Mouse (Mus musculus): ENCODE results near the gene Usp12. TPM values are rescaled to one million over a fixed set of nuclear protein-coding genes. Genes with fewer than 3 reads are reported as not detected.
"Not testable (repeated sequence)": the region's sequence is repeated elsewhere in the genome, so short reads cannot be mapped to it uniquely, and the experiment has no call there.

Usp12 gene
- polyA plus RNA-seq, 1 experiment: 16.7 TPM

DNA sequence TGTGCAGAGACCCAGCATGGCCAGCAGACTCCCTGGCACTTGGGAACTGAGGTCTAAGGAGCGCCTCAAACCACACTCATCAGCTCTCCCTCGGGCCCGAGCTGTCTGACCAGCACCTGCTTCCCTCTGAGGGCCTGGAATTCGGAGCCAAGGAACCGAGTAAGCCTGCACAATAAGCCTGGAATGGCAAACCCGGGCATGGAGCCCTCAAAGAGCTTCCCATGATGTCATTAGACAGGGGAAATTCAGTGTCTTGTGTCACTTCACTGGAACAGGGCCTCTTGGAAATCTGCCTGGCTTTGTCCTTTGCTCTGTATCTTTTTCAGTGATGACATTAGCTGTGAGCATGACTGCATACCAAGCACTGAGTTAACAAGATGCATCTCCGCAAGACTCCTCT is 44.5 kb downstream of the Usp12 start:
- Histone ChIP-seq H3K27ac (ENCODE audit: insufficient read depth, low read depth, low read length) (no peak overlapping the region), H3K4me3 (ENCODE audit: low read depth, low read length) (no peak overlapping the region), H3K27me3 (ENCODE audit: control insufficient read depth, insufficient read depth, low read length) (no peaks in the 10 kb centered on the region), H3K4me1 (ENCODE audit: control insufficient read depth, insufficient read depth, insufficient read length, low read length) (no peaks in the 10 kb centered on the region), H3K36me3 (ENCODE audit: control insufficient read depth, insufficient read depth, low read length) (peaks cover 60% of the 10 kb centered on the region)
- TF ChIP-seq CTCF (IDR thresholded peaks at IDR 0.05; ENCODE audit: extremely low read depth, insufficient read length, insufficient replicate concordance, low read depth, low read length): no peak
- no peak for TF ChIP-seq POLR2A (IDR thresholded peaks at IDR 0.05; ENCODE audit: low read depth, low read length)
- WGBS: 91% methylated on average over 7 of the region's 7 CpGs

DNA sequence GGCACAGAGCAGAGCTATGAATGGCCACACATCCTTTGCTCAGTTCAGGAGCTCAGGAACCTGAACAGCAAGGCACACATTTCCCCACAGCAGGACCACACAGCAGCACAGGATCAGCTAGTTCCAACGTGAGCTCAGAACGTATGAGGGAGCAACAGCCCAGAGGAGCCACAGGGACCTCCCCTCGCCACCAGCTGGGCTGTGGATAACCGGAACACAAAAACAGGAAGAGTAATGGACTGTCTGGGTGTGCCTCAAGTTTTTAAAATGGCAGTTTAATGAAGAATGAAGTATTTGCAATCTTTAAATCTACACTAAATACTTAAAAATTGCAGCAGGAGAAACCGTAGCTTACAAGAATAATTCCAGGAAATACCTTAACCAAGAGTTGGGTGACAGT is 44.9 kb downstream of the Usp12 start:
- no peaks in the 10 kb centered on the region for H3K4me1 ChIP-seq (ENCODE audit: control insufficient read depth, insufficient read depth, insufficient read length, low read length)
- H3K4me3 ChIP-seq (ENCODE audit: low read depth, low read length): no peak overlapping the region
- 89% methylated on average over 5 of the region's 5 CpGs for WGBS
- H3K27ac ChIP-seq (ENCODE audit: insufficient read depth, low read depth, low read length): no peak overlapping the region
- TF ChIP-seq POLR2A (IDR thresholded peaks at IDR 0.05; ENCODE audit: low read depth, low read length) (no peak), CTCF (IDR thresholded peaks at IDR 0.05; ENCODE audit: extremely low read depth, insufficient read length, insufficient replicate concordance, low read depth, low read length) (no peak)
- H3K27me3 ChIP-seq (ENCODE audit: control insufficient read depth, insufficient read depth, low read length): no peaks in the 10 kb centered on the region
- H3K36me3 ChIP-seq (ENCODE audit: control insufficient read depth, insufficient read depth, low read length): peaks cover 56% of the 10 kb centered on the region

DNA sequence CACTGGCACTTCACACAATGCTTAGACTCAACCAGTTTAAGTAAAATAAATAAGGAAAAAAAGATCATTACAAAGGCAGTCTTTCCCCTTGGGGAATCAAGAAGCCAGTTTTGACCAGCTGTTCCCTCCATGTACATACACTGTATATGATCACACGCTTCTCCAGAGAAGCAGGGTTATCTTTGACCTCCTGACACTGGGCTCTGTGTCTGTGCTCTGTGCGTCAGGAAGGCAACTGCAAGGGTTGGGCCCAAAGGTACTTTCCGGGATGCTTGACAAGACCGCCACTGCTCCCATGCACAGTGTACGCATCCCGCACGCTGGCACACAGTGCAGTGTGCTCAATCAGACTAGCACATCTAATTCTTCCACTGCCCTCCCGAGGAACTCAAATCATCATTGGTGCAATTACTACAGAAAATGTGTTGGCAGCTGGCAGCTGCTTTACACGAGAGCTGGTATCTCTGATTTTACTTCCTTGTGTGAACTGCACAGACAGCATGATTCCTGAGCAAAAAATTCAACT is 57.8 kb downstream of the Usp12 start:
- peaks cover 59% of the 10 kb centered on the region for H3K36me3 ChIP-seq (ENCODE audit: control insufficient read depth, insufficient read depth, low read length)
- no peaks in the 10 kb centered on the region for H3K27me3 ChIP-seq (ENCODE audit: control insufficient read depth, insufficient read depth, low read length)
- H3K4me3 ChIP-seq (ENCODE audit: low read depth, low read length): no peak overlapping the region
- no peak for TF ChIP-seq POLR2A (IDR thresholded peaks at IDR 0.05; ENCODE audit: low read depth, low read length)
- H3K4me1 ChIP-seq (ENCODE audit: control insufficient read depth, insufficient read depth, insufficient read length, low read length): no peaks in the 10 kb centered on the region
- no peak overlapping the region for H3K27ac ChIP-seq (ENCODE audit: insufficient read depth, low read depth, low read length)
- WGBS: 78% methylated on average over 9 of the region's 9 CpGs

DNA sequence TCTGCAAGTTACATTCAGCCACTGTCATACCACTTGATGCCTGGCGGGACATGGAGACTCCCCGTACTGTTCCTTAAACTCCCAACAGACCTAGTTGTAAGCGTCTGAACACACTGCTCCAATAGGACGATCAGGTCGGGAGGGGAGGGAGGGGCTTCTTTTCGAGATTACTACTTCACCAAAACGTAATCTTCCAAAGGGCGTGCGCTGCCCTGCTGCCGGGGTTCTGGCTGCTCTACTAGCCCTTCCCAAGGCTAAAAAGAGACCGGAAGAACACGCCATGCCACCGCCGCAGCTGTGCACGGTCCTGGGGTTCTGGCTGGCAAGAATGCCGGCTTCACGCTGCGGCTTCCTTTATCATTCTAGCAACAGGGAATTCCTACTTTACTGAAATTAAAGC is 58.5 kb downstream of the Usp12 start:
- Histone ChIP-seq H3K4me1 (ENCODE audit: control insufficient read depth, insufficient read depth, insufficient read length, low read length) (no peaks in the 10 kb centered on the region), H3K27ac (ENCODE audit: insufficient read depth, low read depth, low read length) (no peak overlapping the region), H3K36me3 (ENCODE audit: control insufficient read depth, insufficient read depth, low read length) (peaks cover 59% of the 10 kb centered on the region), H3K27me3 (ENCODE audit: control insufficient read depth, insufficient read depth, low read length) (no peaks in the 10 kb centered on the region), H3K4me3 (ENCODE audit: low read depth, low read length) (no peak overlapping the region)
- TF ChIP-seq CTCF (IDR thresholded peaks at IDR 0.05; ENCODE audit: extremely low read depth, insufficient read length, insufficient replicate concordance, low read depth, low read length) (no peak), POLR2A (IDR thresholded peaks at IDR 0.05; ENCODE audit: low read depth, low read length) (no peak)
- 89% methylated on average over 18 of the region's 18 CpGs for WGBS

DNA sequence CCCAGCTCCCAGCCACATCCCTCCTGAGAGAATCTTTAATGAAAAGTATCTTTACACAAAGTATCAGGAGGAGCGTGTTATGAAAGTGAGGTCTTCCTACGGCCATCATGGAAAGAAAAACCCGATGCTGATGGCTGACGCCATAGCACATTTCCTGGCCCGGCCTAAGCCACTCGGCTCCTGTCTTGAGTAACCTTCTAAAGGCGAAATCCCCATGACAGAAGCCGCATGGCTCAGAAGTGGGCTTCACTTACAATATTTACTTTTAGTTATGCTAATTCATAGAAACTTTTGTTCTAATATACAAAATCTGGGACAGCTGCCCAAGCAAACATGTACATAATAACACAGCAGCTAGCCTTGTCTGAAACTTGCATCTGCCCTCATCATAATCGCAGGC is 59.8 kb downstream of the Usp12 start:
- H3K4me1 ChIP-seq (ENCODE audit: control insufficient read depth, insufficient read depth, insufficient read length, low read length); H3K27ac ChIP-seq (ENCODE audit: insufficient read depth, low read depth, low read length); H3K4me3 ChIP-seq (ENCODE audit: low read depth, low read length); H3K27me3 ChIP-seq (ENCODE audit: control insufficient read depth, insufficient read depth, low read length): not testable (repeated sequence)
- 50% methylated on average over 1 of the region's 9 CpGs for WGBS
- H3K36me3 ChIP-seq (ENCODE audit: control insufficient read depth, insufficient read depth, low read length): peaks cover 54% of the 10 kb centered on the region

DNA sequence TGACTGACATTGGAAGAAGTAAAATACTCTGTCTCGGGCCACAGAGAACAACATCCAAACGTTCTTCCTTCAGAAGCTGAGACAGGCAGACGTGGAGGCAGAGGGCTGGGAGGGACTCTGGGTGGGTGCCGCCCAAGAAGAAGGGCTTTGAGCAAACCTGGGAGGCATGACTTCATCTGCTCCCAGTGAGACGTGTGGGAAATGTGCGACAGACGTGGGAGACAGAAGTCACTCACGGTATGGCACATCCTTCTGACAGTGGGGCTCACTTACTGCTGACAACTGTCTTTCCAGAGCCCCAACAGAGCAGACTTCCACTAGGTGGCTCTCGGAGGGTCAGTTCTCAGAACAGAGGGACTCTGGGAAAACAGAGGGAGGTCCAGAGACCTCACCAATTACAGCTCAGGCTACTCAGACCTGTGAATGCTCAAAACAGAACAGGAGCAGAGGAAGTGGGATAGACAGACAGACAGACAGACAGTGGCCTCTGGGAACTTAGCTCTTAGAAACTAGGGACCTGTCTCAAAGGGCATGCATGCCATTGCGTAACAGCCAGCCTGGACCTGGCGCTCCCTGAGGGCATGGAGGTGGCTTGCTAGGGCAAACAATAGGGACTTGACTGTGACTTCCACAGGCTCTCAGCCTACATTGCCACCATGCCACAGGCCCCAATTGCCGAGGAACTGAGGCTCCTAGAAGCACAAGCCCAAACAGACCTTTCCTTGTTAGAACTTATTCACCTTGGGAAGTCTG is 60.7 kb downstream of the Usp12 start:
- H3K27ac ChIP-seq (ENCODE audit: insufficient read depth, low read depth, low read length): no peak overlapping the region
- no peaks in the 10 kb centered on the region for H3K4me1 ChIP-seq (ENCODE audit: control insufficient read depth, insufficient read depth, insufficient read length, low read length)
- TF ChIP-seq CTCF (IDR thresholded peaks at IDR 0.05; ENCODE audit: extremely low read depth, insufficient read length, insufficient replicate concordance, low read depth, low read length) (no peak), POLR2A (IDR thresholded peaks at IDR 0.05; ENCODE audit: low read depth, low read length) (no peak)
- 81% methylated on average over 12 of the region's 12 CpGs for WGBS
- no peak overlapping the region for H3K4me3 ChIP-seq (ENCODE audit: low read depth, low read length)
- peaks cover 45% of the 10 kb centered on the region for H3K36me3 ChIP-seq (ENCODE audit: control insufficient read depth, insufficient read depth, low read length)
- H3K27me3 ChIP-seq (ENCODE audit: control insufficient read depth, insufficient read depth, low read length): no peaks in the 10 kb centered on the region

DNA sequence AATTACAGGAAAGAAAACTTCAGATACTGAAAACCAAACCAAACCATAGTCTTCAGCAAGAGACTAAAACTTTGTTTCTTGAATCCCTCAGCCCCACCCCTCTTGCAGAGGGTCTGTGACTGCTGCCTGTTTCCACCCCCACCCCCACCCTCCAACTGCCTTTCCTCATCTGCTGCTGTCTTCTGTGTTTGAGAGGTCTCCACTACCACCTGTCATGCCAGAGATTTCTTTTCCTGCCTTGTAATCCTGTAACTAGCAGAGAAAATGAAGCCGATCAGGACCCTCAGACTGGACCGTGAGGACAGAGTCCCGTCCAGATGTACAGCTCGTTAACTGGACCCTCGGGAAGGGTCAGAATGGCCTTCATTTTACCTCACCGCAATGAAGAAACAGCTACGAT is 61.4 kb downstream of the Usp12 start:
- H3K4me3 ChIP-seq (ENCODE audit: low read depth, low read length): no peak overlapping the region
- no peaks in the 10 kb centered on the region for H3K4me1 ChIP-seq (ENCODE audit: control insufficient read depth, insufficient read depth, insufficient read length, low read length)
- peaks cover 40% of the 10 kb centered on the region for H3K36me3 ChIP-seq (ENCODE audit: control insufficient read depth, insufficient read depth, low read length)
- 90% methylated on average over 7 of the region's 7 CpGs for WGBS
- H3K27ac ChIP-seq (ENCODE audit: insufficient read depth, low read depth, low read length): no peak overlapping the region
- H3K27me3 ChIP-seq (ENCODE audit: control insufficient read depth, insufficient read depth, low read length): no peaks in the 10 kb centered on the region
- TF ChIP-seq POLR2A (IDR thresholded peaks at IDR 0.05; ENCODE audit: low read depth, low read length) (no peak), CTCF (IDR thresholded peaks at IDR 0.05; ENCODE audit: extremely low read depth, insufficient read length, insufficient replicate concordance, low read depth, low read length) (no peak)
